Mouse (Mus musculus): ENCODE measurements at regions not wholly inside any gene's neighbourhood (a gene's known extent, or its start where the extent isn't known, plus 50 kb on each side); places are given as distances from the start of the nearest gene placed in this dataset.
A peak's percentile ranks its signal among the peaks of the same experiment; 100 is the strongest.
"Not testable (repeated sequence)": the region's sequence is repeated elsewhere in the genome, so short reads cannot be mapped to it uniquely, and the experiment has no call there.

DNA sequence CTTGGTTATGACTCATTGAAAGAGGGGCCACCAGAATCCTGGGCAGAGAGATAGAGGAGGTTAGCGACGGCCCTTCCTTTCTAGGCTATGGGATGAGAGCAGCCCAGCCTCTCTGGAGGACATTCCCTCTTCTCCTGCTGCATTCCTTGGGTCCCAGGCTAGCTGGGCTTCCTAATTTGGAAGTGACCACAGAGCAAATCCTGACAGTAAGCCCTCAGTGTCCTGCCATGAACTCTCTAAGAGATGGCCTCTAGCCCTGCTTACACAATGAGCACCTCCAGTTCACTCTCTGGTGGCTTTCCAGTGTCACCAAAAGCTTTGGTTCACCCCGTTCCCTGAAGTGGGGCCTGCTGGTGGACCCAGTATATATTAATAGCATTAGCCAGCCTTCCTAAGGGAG, 64.1 kb upstream of the Rmdn2 start:
- peak; percentile 45 for DNase-seq (ENCODE audit: low spot score)

DNA sequence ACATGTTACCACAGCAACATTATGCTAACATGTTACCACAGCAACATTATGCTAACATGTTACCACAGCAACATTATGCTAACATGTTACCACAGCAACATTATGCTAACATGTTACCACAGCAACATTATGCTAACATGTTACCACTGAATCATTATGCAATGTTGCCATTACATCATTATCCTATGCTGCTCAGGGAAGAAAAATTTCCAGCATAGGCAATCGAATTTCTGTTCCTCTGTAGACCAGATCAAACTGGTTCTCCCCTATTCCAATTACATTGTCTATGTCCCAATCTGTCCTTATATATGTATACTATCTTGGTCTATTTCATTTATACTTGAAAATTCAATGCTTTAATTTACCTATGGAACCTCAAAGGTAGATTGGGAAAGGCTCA, 61.3 kb upstream of the Rmdn2 start:
- DNase-seq (ENCODE audit: low spot score) = not testable (repeated sequence)

DNA sequence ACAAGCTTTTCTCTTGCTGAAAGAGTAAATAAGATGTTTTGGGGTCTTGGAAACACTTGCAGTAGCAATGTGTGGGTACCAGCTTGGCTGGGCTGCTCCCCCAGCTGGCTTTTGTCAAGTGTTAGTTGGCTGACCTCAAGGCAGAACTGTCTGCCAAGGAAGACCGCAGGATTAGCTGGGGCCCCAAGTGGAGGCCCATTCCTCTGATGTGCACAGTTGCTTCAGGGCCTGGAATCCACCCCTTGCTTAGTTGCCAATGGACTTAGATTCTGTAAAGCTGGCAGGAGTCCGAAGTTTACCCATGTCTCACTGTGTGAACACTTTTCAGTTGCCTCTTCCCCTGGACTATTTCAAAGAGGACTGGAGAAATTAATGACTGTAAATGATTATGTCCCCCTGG, 57.8 kb upstream of the Rmdn2 start:
- DNase-seq (ENCODE audit: low spot score) = peak; percentile 91

DNA sequence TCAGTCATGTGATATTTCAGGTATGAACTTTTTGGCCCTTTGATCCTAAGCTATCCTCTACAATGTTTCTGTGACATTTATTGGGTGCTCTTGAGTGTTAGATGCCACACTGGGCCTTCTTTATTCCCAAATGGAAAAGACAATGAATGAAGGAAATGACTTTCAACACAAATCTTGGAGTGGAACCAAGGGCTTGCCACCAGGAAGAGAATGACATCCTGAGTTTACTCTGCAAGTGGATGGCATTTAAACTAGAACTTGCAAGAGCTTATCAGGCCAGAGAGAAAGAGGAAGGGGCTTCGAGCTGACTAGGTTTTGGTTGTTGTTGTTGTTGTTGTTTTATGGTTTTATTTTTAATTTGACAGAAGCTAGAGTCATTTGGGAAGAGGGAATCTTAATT, 56.1 kb upstream of the Rmdn2 start:
- DNase-seq (ENCODE audit: low spot score) = no peak

All from adipocyte (in vitro differentiated cells).